Mouse (Mus musculus) olfactory bulb, adult 2 months (tissue): ENCODE measurements at regions not wholly inside any gene's neighbourhood (a gene's known extent, or its start where the extent isn't known, plus 50 kb on each side); places are given as distances from the start of the nearest gene placed in this dataset.

Source experiments
- CTCF ChIP-seq: fragments of 200-500 bp; IDR thresholded peaks from 2 replicates; pipeline ENCODE4 v1.5.1; 2012; ENCODE audit warnings: low read depth, mild to moderate bottlenecking, low read length, moderate library complexity; ENCODE audit not compliant: insufficient read depth
- POLR2A ChIP-seq: fragments of 200-500 bp; IDR thresholded peaks from 2 replicates; pipeline ENCODE4 v1.6.1; 2012; ENCODE audit warnings: mild to moderate bottlenecking, low read depth, low read length, moderate library complexity; ENCODE audit not compliant: insufficient read depth

DNA sequence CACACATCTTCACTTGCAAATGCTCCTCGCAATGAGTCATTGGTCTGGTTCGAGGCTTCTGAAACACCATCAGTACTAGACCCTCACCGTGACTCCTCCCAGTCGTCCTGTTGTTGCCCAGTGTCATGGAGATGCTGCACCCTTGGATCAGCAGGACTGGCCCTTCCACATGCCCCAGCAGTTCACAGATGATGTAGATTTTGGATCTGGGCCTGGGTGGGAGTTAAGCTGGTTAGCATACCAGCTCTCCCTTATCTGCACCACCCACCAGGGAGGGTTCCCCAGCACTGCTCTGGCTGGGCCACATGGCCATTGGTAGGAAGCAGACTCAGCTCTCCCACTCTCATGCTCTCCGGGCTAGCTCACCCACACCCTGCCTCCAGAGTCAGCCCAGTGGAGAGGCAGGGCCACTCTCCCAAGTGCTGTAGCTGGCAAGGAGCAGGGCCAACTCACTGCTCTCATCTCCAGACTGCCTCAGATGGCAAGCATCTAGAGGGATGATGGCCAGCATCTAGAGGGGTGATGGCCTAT lies 60.8 kb upstream of the Thy1 start:
- TF ChIP-seq POLR2A, result no peak
- TF ChIP-seq CTCF, result no peak
